In the genomic region with DNA sequence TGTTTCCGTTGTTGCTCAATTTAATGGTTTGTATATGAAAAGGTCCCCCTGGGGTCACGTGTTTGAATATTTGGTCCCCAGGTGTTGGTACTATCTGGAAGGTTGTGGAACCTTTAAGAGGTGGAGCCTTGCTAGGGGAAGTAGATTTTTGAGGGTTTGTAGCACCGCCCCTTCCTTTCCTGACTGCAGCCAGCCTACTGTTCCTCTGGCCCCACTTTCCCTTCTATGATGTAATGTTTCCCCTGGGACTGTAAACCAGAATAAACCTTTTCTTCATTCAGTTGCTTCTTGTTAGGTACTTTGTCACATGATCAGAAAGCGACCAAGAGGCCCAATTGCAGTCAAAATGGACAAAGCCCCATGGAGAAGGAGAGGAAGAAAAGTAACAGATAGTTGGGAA, we compare ENCODE assay signal across 25 mouse cellular contexts.
"Had no signal": no experiment of that assay in that cellular context is flagged by ENCODE, and none has a peak within 500 bp of the region (broad histone marks: within the 10 kb centered on the region; RNA-seq: fewer than 3 reads in every experiment).

No protein-coding gene starts in this region.

- H3K9ac ChIP-seq: kidney, embryonic 15.5 days; limb, embryonic 13.5 days; liver, embryonic 12.5 days; liver, embryonic 15.5 days; lung, embryonic 15.5 days; midbrain, embryonic 13.5 days; neural tube, embryonic 13.5 days had no signal

- ATAC-seq: liver, embryonic 12.5 days; midbrain, embryonic 13.5 days; midbrain, embryonic 16.5 days had no signal

- H3K27me3 ChIP-seq: kidney, embryonic 15.5 days; limb, embryonic 13.5 days; liver, embryonic 12.5 days; liver, embryonic 15.5 days; lung, embryonic 15.5 days; midbrain, embryonic 13.5 days; neural tube, embryonic 13.5 days had no signal

- DNase-seq: kidney, adult 11 months; kidney, adult 8-10 months; kidney, postnatal 14 days; layer of hippocampus, adult 9-11 months; liver; lung, adult 18-20 months; lung, postnatal 10 days; lung, postnatal 4 days; thymus, adult 2 months; thymus, postnatal 14 days; thymus, postnatal 4 days had no signal

- H3K4me3 ChIP-seq: kidney, embryonic 15.5 days; layer of hippocampus, adult 2 months; limb, embryonic 10.5 days; limb, embryonic 13.5 days; liver, embryonic 12.5 days; liver, embryonic 15.5 days; lung, embryonic 15.5 days; megakaryocyte, embryonic 14.5 days; midbrain, embryonic 10.5 days; midbrain, embryonic 13.5 days; myocyte; neural tube, embryonic 13.5 days had no signal

- H3K4me2 ChIP-seq: kidney, embryonic 15.5 days; limb, embryonic 13.5 days; liver, embryonic 12.5 days; liver, embryonic 15.5 days; lung, embryonic 15.5 days; midbrain, embryonic 13.5 days; neural tube, embryonic 13.5 days had no signal

- H3K27ac ChIP-seq: kidney, embryonic 15.5 days; layer of hippocampus, adult 2 months; limb, embryonic 10.5 days; limb, embryonic 13.5 days; liver, embryonic 12.5 days; liver, embryonic 15.5 days; lung, embryonic 15.5 days; midbrain, embryonic 10.5 days; midbrain, embryonic 13.5 days; neural tube, embryonic 13.5 days; stomach, postnatal 0 days had no signal

- H3K36me3 ChIP-seq: kidney, embryonic 15.5 days; limb, embryonic 10.5 days; limb, embryonic 13.5 days; liver, embryonic 12.5 days; liver, embryonic 15.5 days; lung, embryonic 15.5 days; midbrain, embryonic 10.5 days; midbrain, embryonic 13.5 days; neural tube, embryonic 13.5 days had no signal

- H3K4me1 ChIP-seq: limb, embryonic 10.5 days; limb, embryonic 13.5 days; liver, embryonic 12.5 days; liver, embryonic 15.5 days; neural tube, embryonic 13.5 days had no signal

- H3K9me3 ChIP-seq: kidney, embryonic 15.5 days; limb, embryonic 10.5 days; limb, embryonic 13.5 days; liver, embryonic 12.5 days; liver, embryonic 15.5 days; lung, embryonic 15.5 days; megakaryocyte, embryonic 14.5 days; midbrain, embryonic 10.5 days; midbrain, embryonic 13.5 days; neural tube, embryonic 13.5 days had no signal
